Mouse (Mus musculus): ENCODE data around the gene Cep83.

Cep83 gene

GRCm38 (mm10) chr10:94827890-94828733 is 139.7 kb downstream of the Cep83 start:
- DNase-seq: no peak

- DNase-seq: no peak
Measured at GRCm38 (mm10) chr10:94828734-94829230, 140.3 kb downstream of the Cep83 start.

- peak; percentile 48 for DNase-seq
Measured at GRCm38 (mm10) chr10:94829407-94829806, 141.0 kb downstream of the Cep83 start.

GRCm38 (mm10) chr10:94835874-94836273 is 147.4 kb downstream of the Cep83 start:
- no peak for DNase-seq

Data from cerebellum, adult 11-12 months (tissue).